Mouse (Mus musculus) myocyte (in vitro differentiated cells): ENCODE data around the gene Khdc4.

ENCODE experiments used
- CEBPB ChIP-seq: IDR thresholded peaks from 2 replicates; pipeline ENCODE4 v1.6.1; 2011; ENCODE audit warnings: mild to moderate bottlenecking, moderate library complexity; ENCODE audit not compliant: poor library complexity, insufficient read depth, severe bottlenecking
- E2F4 ChIP-seq: IDR thresholded peaks from one replicate; pipeline ENCODE4 v1.6.1; 2011; ENCODE audit warnings: mild to moderate bottlenecking, control low read depth, moderate library complexity; ENCODE audit not compliant: insufficient read depth
- MAX ChIP-seq: IDR thresholded peaks from one replicate; pipeline ENCODE4 v1.6.1; 2011; ENCODE audit warnings: low read depth, mild to moderate bottlenecking, control low read depth
- MYOD1 ChIP-seq, 3 experiments: IDR thresholded peaks; one replicate each; pipeline ENCODE4 v1.6.1; 2011; ENCODE audit warnings: control low read depth in 2 of 3, low read depth in 2 of 3, mild to moderate bottlenecking in 2 of 3, moderate library complexity in 1 of 3; ENCODE audit not compliant: insufficient read length in 2 of 3, control insufficient read depth in 1 of 3
- MYOG ChIP-seq, 3 experiments: IDR thresholded peaks; one replicate each; pipeline ENCODE4 v1.6.1; 2011; ENCODE audit warnings: control low read depth in 2 of 3, low read depth in 2 of 3, mild to moderate bottlenecking in 2 of 3; ENCODE audit not compliant: insufficient read length in 2 of 3, control insufficient read depth in 1 of 3, insufficient read depth in 1 of 3
- POLR2A ChIP-seq: IDR thresholded peaks from one replicate; pipeline ENCODE4 v1.6.1; 2011; ENCODE audit warnings: low read depth, mild to moderate bottlenecking, control low read depth, moderate library complexity; ENCODE audit not compliant: insufficient read length
- POLR2AphosphoS2 ChIP-seq: IDR thresholded peaks from one replicate; pipeline ENCODE4 v1.6.1; 2011; ENCODE audit warnings: low read depth, control low read depth; ENCODE audit not compliant: insufficient read length

GRCm38 (mm10) chr3:88695545-88695944 is 9.9 kb downstream of the Khdc4 start:
- TF ChIP-seq POLR2A (no peak), MYOD1 (IDR thresholded peaks at IDR 0.05; ENCODE audit: control insufficient read depth in 1 of 3, insufficient read length in 2 of 3, low read depth in 2 of 3) (no peak), MAX (no peak), E2F4 (no peak), MYOG (IDR thresholded peaks at IDR 0.05; ENCODE audit: control insufficient read depth in 1 of 3, insufficient read depth in 1 of 3, insufficient read length in 2 of 3, low read depth in 2 of 3) (no peak), POLR2AphosphoS2 (no peak), CEBPB (no peak)
